Mouse (Mus musculus) ovary, postnatal 36 days (tissue): ENCODE results near the gene Gm37240.

Source experiments
- DNase-seq: peaks from one replicate; pipeline ENCODE4 v3.0.0; 2022; ENCODE audit warnings: low spot score, mixed read lengths

Gene Gm37240

DNA sequence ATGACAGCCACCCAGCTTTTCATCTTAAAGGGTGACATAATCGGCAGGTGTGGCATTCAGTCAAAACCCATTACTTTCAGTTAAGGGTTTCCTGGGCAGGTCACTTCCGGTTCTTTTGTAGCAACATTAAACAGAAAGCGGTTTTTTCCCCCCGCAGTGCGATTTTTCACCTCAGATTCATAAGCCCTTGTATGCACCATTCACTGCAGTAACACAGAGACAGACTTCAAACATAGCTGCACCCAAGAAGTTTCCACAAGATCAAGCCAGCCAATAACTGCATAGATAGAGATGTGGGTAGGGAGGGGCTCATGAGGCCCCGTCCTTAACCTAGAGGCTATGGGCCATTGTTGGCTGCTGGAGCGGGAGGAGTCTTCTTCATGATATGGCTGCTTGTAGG, 760.3 kb downstream of the Gm37240 start:
- no peak for DNase-seq

DNA sequence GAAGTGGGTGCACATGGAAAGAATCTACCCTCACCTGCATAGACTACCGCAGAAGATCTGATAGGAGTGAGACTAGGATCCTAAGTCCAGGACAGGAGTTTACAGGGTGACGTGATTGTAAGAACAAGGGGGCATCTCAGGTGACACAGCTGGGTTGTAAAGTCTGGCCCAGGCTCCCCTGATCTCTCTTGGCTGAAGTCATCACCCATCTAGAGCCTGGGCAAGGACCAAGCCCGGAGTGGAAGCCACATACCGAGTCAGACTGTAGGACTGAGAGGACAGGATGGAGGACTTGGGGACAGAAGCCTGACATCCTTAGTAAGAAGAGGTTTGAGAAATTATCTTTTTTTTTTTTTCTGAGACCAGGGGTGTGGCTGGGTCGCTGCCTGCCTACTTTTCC, 761.8 kb downstream of the Gm37240 start:
- DNase-seq, result no peak

DNA sequence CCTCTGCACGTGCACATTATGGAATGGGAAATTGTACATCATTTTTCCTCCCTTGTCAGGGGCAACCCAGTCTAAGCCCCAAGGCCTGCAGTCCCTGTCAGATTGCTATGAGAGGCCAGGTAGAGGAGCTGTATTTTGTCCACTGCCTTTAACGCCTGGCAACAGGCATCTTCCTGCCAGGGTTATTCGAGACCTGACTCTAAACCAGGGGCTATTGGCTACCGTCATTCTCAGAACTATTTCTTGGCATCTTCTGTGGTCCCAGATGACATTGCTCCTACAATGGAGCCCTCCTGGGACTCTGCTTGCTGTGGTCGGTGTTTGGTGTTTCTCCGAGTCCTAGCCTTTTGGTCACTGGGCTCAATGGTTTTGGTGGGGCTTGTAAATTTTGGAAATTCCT, 762.4 kb downstream of the Gm37240 start:
- no peak for DNase-seq

DNA sequence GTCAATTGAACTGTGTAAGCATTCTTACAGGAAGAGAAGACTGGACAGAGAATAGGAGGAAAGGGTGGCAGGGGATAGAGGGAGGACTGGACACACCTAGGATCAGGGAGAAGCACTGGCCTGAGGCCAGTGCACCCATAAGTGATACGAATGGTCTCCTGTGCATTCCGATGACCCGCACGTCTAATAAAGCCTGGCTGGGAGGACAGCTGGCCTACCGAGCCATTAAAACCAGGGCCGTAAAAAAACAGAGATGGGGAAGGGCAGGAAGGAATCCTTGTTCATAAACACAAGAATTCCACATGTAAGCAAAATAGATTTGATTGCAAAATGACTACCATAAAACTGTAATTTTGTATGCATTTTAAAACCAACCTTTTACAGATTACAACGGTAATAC, 762.9 kb downstream of the Gm37240 start:
- DNase-seq, result no peak

DNA sequence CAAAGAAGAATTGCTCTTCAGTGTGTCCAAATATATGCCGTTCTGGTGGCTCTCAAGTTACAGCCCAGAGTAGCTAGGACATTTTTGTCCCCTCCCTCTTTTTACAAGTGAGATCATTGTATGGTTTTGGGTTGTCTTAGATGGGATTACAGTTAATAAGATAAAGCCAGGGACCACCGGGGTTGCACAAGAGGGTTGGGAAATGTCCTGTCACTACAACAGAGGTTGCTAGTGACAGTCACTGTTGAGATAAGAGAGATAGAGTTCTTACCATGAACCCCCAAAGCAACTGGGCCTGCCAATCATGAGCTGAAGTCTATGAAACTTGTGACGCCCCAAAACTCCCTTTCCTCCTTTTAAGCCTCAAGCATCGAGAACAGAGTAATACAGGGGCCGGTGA, 769.6 kb downstream of the Gm37240 start:
- DNase-seq, result no peak

DNA sequence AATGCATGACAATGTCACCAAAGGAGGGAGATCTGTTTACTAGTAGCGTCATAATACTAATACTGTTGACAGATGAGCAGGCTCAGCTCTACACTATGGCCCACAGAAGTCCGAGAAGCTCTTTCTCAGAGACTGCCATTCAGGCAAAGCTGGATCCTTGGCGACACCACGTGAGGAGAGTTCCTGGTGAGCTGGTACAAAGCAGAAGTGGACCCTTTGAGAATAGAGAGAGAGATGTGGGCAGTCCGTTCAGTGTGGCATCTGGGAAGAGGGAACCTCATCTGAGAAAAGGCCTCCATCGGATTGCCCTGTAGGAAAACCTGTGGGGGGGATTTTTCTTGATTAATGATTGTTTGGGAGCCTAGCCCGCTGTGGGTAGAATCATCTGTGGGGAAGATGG, 770.3 kb downstream of the Gm37240 start:
- no peak for DNase-seq

DNA sequence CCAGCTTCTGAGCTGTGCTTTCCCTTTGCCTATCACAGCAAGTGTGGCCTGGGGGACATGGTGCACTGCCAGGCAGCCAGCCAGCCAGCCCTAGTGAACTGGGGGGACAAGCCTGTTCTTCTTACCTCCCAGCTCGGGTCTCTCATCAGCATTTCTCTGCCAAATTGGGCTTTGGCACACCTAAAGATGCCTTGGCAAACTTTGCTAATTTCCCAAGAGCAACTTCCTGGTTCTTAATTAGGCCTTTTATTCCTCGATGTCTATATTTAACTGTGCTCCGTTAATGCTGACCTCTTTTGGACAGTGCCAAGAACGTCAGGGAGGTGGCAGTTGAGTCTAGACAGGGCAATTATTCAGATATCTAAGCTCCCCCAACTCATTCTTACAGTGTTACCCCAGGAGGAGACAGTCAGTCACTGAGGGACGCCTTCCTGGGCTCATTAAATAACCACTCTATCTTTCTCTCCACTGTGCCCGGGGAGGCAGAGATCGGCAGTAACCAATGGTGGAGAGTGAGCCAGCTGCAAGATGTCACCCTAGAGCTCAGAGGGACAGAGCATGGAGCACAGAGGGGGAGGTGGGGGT, 771.3 kb downstream of the Gm37240 start:
- DNase-seq, result no peak

DNA sequence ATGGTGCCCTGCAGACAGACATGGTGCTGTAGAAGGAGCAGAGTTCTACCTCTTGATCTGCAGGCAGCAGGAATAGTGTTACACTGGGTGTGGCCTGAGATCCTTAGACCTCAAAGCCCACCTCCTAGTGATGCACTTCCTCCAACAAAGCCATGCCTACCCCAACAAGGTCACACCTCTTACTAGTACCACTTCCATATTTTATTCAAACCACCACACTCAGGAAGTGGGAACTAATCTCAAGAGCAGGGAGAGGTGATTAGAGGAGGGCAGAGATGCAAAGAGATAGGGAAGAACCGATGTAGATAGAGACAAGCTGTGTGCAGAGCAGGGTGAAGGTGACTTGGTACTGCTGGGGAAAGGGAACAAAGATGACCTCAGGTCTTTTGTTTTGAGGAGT, 773.8 kb downstream of the Gm37240 start:
- no peak for DNase-seq

DNA sequence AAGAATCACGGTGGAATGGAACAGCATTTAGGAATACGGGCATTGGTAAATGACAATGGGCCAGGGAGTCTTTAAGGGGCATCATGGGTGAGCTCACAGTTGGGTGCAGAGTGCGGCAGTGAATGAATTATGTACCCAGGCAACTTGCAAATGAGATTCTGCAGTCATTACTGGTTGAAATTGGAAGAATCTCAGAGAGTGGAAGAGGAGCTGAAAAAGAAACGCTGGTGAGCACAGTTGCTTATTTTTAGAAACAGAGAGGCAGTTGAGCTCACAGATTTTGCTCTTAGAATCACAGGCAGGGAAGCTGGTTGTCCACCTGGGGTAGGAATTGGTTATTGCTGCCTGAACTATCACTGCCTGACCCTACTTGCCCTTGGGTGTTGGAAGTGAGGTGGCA, 776.6 kb downstream of the Gm37240 start:
- DNase-seq, result no peak

DNA sequence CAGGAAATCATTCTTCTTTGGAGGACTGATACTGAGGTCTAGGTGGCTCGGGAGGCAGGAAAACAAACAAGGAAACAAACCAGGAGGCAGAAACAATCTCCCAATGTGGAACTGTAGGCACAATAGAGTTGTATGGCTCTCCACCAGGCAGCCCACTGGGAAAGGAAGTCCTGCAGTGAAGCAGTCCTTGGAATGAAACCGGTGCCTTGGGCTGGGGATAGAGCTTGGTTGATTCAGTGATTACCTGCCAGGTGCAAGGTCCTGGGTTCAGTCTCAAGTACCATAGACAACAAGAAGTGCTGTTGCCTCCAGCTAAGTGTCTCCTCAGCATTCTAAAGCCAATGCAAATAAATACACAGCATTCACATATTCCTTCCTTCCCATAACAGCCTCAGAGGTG, 778.1 kb downstream of the Gm37240 start:
- DNase-seq, result no peak

DNA sequence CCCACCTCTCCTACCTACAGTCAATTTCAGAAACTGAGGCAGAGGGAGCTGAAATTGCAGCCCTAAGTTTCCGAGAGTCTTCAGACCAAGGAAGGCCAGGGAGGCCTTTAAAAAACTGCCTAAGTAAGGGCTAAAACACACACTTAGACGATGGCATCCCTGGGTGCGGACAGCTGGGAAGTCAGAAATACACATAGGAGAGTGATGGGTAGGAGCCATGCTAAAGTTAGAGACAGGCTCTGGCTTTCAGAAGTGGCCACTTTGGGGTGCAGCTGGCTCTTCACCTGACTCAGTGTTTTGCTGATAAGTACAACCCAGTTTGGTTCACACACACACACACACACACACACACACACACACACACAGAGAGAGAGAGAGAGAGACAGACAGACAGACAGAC, 778.9 kb downstream of the Gm37240 start:
- DNase-seq, result no peak

DNA sequence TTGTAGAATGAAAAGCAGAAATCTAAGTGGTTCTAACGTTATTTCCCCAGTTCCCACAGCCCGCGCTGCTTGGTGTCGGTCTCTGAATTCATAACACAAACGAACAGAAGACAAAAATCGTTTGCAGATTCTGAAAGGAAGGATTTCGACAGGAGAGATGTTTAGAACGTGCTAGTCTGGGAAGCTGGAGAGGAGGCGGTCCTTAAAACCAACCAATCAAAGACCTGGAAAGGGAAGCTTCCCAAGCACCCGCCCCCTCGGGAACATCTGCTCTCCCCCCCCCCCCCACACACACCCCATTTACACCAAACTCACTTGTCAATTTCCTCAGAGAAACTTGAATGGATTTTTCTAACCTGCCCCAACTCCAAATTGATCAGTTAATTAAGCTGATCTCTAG, 780.4 kb downstream of the Gm37240 start:
- DNase-seq, result no peak

DNA sequence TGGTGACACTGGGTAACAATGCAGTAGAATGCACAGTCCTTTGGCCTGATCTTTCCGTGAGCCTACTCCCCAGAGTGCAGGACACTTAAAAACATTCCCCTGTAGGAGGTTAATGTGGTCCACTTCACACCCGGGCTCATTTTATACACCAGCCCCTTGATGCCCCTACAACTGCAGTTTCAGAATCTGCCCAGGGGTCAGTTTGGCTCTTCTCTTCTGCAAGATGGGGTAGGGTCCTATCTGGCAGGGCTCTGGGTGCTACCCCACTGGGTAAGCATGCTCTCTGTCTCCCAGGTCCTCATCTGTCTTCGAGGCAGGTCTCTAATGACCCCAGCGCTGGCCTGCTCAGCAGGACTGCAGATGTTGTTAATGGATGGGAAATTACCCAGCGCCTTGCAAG, 783.0 kb downstream of the Gm37240 start:
- no peak for DNase-seq

DNA sequence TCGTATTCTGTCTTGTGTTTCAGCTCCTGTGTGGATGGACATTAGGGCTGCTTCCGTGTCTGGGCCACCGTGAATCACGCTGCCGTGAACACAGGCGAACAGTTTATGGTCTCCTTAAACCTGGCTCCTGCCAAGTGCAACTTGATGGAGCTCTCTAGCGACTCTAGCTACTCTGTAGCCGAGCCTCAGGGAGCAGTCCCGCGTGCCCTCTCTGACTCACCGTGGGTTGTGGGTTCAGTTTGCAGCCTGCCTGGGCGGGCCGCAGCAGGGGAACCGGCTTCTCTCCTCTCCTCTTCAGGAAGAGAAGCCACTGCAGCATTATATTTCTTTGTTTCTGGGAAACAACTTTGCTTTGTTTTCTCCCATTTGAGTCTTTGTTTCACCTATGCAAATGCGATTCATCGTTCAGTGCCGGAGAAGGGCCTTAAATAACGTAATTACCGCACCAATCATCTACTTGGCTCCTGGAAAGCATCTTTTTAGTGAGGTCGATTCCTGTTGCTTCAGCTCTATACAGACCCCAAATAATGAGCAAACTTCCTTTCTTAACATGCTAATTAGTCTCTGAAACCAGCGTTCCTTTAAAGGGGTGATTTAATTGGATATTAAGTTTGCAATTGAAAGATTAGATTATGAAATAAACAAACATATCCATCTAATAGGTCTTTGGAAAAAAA, 806.3 kb downstream of the Gm37240 start:
- no peak for DNase-seq

DNA sequence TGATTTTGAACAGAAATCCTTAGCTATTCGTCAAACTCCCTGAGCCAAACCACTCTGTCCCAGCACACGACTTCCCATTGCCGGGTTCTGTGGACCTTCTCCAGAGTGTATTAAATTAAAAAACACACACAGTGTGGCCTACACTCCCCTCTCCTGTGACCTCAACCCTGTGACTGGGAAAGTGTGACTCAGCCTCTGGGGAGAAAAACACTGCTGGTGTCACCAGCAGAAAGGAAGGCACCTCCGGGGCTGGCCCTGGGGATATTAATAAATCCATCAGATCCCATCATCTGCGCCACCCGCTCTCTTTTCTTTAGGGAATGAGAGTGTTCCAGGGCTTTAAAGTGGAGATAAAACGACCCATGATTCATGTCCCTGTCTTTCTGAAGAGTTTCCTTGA, 823.2 kb downstream of the Gm37240 start:
- no peak for DNase-seq

DNA sequence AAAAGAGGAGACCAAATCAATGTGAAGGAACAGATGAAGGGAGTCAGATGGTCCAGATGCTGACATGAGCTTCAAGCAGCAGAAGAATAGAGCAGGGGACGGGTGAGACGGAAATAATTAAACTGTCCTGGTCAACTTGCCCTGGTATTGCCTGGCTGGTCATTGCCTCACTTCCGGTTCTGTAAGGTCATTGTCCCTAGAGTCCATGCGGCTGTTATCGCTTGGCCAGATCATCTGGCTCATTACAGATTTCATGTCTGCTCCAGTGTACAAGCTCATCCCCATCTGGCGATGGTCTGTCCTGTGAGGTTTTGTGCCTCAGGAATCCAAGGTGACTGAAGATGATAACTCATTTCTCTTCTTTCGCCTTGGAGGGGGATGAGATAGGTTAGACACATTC, 827.2 kb downstream of the Gm37240 start:
- no peak for DNase-seq

DNA sequence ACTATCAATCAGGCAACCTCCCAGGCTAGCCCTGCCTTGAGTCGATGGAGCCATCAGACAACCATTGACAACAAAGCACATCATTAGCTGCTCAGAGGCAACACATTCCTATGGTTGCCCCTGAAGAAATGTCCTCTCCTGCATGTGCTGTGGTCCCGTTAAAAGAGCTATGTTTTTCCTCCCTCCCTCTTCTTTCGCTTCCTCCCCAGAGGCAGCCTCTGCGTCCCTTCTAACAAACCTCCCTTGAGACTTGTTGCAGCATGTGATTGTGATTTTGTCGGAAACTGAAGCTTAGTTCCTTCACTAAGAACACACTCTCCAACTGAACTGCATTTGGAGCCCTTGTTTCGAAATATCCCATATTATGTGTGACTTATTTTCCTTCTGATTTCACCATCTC, 830.1 kb downstream of the Gm37240 start:
- no peak for DNase-seq

DNA sequence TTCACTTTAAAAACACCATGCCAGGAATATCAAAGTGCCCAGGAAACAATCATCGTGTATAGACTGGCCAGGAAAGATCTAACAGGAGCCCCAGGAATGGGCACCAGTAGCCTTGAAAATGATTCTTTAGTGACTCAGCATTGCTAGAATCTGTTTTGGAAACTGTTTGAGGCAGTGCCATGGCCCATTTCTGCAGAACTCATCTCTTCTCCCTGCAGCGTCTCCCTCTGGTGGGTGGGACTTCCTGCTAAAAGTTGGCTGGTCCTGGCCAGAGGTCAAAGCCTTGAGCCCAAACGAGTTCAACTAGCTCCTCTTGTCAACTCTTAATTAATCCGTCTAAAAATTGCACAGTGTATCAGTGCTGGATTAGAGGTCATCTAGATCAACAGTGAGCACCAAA, 833.8 kb downstream of the Gm37240 start:
- no peak for DNase-seq

DNA sequence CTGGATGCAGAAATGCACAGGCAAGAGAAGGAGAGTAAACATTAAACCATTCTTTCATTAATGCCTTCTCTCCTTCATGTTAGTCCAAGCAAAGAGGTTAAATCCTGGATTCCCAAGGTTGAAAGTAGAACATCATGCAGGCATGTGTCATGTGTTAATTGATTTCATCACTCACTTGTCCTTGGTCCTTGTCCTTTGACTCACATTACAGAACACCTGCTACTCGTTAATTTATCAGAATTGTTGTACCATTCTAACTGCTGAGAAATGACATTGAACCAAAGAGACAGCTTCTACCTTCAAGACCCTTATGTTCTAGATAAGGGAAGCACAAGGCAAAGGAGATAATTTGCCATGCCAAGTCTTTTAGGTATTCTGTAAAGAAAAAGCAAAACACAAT, 835.1 kb downstream of the Gm37240 start:
- DNase-seq, result no peak

DNA sequence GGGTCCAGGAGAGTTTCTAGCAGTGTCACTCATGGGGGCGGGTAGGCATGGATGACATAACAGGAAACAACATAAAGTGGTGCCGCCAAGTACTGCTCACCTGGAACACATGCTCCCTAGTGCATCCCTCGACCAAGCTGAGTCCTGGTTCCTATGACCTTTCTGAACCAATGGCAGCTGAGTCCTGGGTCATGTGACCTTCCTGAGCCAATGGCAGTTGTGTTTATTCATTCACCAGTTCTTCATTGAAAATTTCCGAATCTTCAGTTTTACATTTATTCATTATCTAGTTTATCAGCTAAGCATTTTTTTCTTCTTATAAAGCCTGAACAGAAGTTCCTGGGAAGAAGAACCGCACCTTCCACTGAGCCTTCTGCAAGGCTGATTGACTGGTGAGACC, 838.7 kb downstream of the Gm37240 start:
- DNase-seq, result no peak

DNA sequence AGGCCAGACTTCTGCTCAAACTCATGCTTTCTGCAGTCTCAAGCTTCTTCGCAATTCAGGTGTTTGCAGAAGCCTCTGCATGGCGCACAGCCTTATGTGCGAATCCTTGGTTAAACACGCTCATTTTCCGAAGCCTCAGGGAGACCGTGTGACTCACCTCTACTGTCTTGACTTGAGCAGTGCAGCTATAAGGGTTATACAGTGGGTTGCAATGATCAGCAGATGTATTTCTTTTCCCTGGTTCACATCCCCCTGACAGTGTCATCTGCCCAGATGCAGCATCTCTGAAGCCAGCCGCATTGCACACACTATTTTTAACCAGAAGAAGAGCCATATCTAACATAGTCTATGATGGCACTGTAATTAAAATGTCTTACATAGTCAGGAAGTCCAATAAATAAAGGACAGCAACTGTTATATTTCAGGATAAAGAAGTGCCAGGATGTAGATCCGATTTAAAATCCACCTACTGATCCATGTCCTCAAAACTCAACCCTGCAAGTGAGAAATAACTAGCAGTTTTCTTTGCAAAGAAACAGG, 843.6 kb downstream of the Gm37240 start:
- no peak for DNase-seq

DNA sequence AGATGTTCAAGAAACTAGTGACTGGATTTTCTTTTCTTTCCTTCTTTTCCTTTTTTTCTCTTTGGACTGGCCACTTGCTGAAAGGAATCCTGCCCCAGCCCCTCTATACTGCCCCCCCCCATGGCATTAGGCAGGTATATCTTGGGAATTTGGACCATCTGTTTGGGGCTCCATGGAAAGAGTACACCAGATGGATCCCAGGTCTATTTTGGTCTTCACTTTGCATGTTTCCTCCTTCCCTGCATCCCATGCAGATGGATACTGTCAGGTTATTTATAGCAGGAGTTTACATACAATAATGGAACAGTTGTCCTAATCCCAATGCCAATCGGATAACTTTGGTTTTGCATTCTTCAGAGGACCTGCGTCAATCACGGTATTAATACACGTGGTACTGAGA, 845.2 kb downstream of the Gm37240 start:
- no peak for DNase-seq

DNA sequence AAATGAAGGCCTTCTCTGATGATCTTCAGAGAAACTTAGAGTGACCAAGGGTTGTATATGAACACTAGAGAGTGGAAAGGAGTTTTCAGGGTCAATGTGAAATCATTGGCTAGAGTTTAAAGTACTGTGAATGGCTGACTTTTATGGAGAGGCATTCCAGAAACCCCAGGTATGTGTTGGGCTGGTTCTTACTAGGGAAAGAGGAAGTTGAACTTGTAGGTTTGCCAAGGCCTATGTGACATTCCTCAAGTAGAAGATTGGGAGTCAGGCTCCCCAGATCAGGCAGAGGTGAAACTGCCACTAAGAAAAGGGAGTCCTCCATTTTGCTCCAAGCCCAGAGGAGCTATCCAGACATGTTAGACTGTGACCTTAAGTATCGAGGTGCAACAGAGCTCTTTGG, 858.2 kb downstream of the Gm37240 start:
- no peak for DNase-seq
